Mouse (Mus musculus): ENCODE measurements around the gene Lce1j.
A peak's percentile ranks its signal among the peaks of the same experiment; 100 is the strongest.

GRCm38 (mm10) chr3:92825808-92826207, 35.5 kb upstream of the Lce1j start:
- TF ChIP-seq ZKSCAN1 (IDR thresholded peaks at IDR 0.05; ENCODE audit: borderline replicate concordance, low read depth, low read length) (no peak), KAT2A (IDR thresholded peaks at IDR 0.05; ENCODE audit: insufficient replicate concordance, low read length) (no peak), CTCF (conservative IDR thresholded peaks at IDR 0.05 in 1 of 2, IDR thresholded peaks at IDR 0.05 in 1 of 2; ENCODE audit: low read depth in 2 of 2, low read length in 2 of 2) (peak in 1 of 2 experiments; percentile 9; a peak in 1 of 4 replicates), MEF2A (IDR thresholded peaks at IDR 0.05; ENCODE audit: borderline replicate concordance, low read depth, low read length) (no peak), EP300 (IDR thresholded peaks at IDR 0.05; ENCODE audit: low read length) (no peak), MAFK (IDR thresholded peaks at IDR 0.05; ENCODE audit: insufficient replicate concordance, low read length) (no peak), CHD2 (IDR thresholded peaks at IDR 0.05; ENCODE audit: low read length) (no peak), SMC3 (IDR thresholded peaks at IDR 0.05; ENCODE audit: low read depth, low read length) (no peak), ELF1 (IDR thresholded peaks at IDR 0.05; ENCODE audit: low read depth, low read length) (no peak)
